Mouse (Mus musculus) ES-E14 (cell line): ENCODE measurements around the gene Irx6. TPM values are rescaled to one million over a fixed set of nuclear protein-coding genes. Genes with fewer than 3 reads are reported as not detected.

ENCODE experiments used
- DNase-seq: peaks from one replicate; pipeline ENCODE4 v3.0.0-alpha.2; 2013; ENCODE audit warnings: low read depth, low spot score
- H3K27ac ChIP-seq: 2 replicates; pipeline ENCODE4 v1.5.1; 2012; ENCODE audit warnings: low read depth, mild to moderate bottlenecking, low read length, moderate library complexity, mixed read lengths; ENCODE audit not compliant: poor library complexity, insufficient read depth, severe bottlenecking
- H3K36me3 ChIP-seq: 2 replicates; pipeline ENCODE4 v1.6.1; 2012; ENCODE audit warnings: mild to moderate bottlenecking, low read length, moderate library complexity, mixed read lengths; ENCODE audit not compliant: control insufficient read depth, poor library complexity, insufficient read depth, severe bottlenecking
- H3K4me1 ChIP-seq, 2 experiments: fragments of 150-350 bp in 1 of 2; sonication (generic) in 1 of 2; 2 replicates each; pipeline ENCODE4 v1.6.1; 2012; ENCODE audit warnings: low read length in 2 of 2, mild to moderate bottlenecking in 1 of 2, mixed read lengths in 1 of 2; ENCODE audit not compliant: control insufficient read depth in 2 of 2, insufficient read depth in 2 of 2, poor library complexity in 1 of 2
- H3K4me3 ChIP-seq, 2 experiments: fragments of 150-350 bp in 1 of 2; sonication (generic) in 1 of 2; 2 replicates each; pipeline ENCODE4 v1.5.1; 2012; ENCODE audit warnings: low read length in 2 of 2, low read depth in 1 of 2, mild to moderate bottlenecking in 1 of 2, mixed read lengths in 1 of 2; ENCODE audit not compliant: insufficient read depth in 1 of 2, poor library complexity in 1 of 2, severe bottlenecking in 1 of 2
- H3K9ac ChIP-seq: 2 replicates; pipeline ENCODE4 v1.6.1; 2012; ENCODE audit warnings: low read depth, mild to moderate bottlenecking, low read length, mixed read lengths; ENCODE audit not compliant: poor library complexity, insufficient read depth, severe bottlenecking
- H3K9me3 ChIP-seq: fragments of 150-350 bp; sonication (generic); 2 replicates; pipeline ENCODE4 v1.6.1; 2012; ENCODE audit warnings: low read depth, mild to moderate bottlenecking, low read length; ENCODE audit not compliant: control insufficient read depth, insufficient read depth
- CHD2 ChIP-seq: IDR thresholded peaks from 2 replicates; pipeline ENCODE4 v1.6.1; 2014; ENCODE audit warnings: mild to moderate bottlenecking, low read depth, low read length, inconsistent platforms
- HCFC1 ChIP-seq: IDR thresholded peaks from 2 replicates; pipeline ENCODE4 v1.6.1; 2012; ENCODE audit warnings: low read length, inconsistent platforms, borderline replicate concordance; ENCODE audit not compliant: insufficient read depth
- MAFK ChIP-seq: IDR thresholded peaks from 2 replicates; pipeline ENCODE4 v1.6.1; 2014; ENCODE audit warnings: mild to moderate bottlenecking, low read depth, low read length, inconsistent platforms; ENCODE audit not compliant: insufficient read depth
- ZC3H11A ChIP-seq: IDR thresholded peaks from 2 replicates; pipeline ENCODE4 v1.6.1; 2012; ENCODE audit warnings: low read depth, mild to moderate bottlenecking, inconsistent platforms, low read length, borderline replicate concordance
- ZNF384 ChIP-seq: IDR thresholded peaks from 2 replicates; pipeline ENCODE4 v1.6.1; 2012; ENCODE audit warnings: low read depth, low read length, inconsistent platforms
- in situ Hi-C, 2 experiments: fragments of 600-800 bp; cut with MboI; formaldehyde crosslinking; loops; one replicate each; pipeline ENCODE4 v1.15.1; 2025; ENCODE audit warnings: low sequenced_read_pairs in 2 of 2, inconsistent platforms in 1 of 2; ENCODE audit not compliant: unreplicated experiment in 2 of 2
- total RNA-seq: library from RNA; depleted of rRNA; stranded (reverse); fragments of 300-350 nt; gene quantifications from 2 replicates; pipeline ENCODE4 v1.2.3, GENCODE M21; 2012

The Irx6 gene
- total RNA-seq, 1 experiment = not detected

- no peak for TF ChIP-seq HCFC1
- no peak for TF ChIP-seq CHD2
- 0 out of 2 replicates have a peak, but pooled peaks have one; percentile 52 for TF ChIP-seq ZC3H11A
- TF ChIP-seq ZNF384 = no peak
- TF ChIP-seq MAFK = no peak
- no peak overlapping the region for H3K4me3 ChIP-seq
- no peaks in the 10 kb centered on the region for H3K9me3 ChIP-seq
- no peaks in the 10 kb centered on the region for H3K36me3 ChIP-seq
- in situ Hi-C loops = no loop called here
- peak; percentile 54 for DNase-seq
- H3K4me1 ChIP-seq = no peaks in the 10 kb centered on the region
- H3K9ac ChIP-seq = no peak overlapping the region
- no peak overlapping the region for H3K27ac ChIP-seq
Observed at GRCm38 (mm10) chr8:92646637-92647036, 27.5 kb upstream of the Irx6 start.

GRCm38 (mm10) chr8:92664207-92664606 is 9.9 kb upstream of the Irx6 start:
- no peak overlapping the region for H3K9ac ChIP-seq
- H3K4me1 ChIP-seq = no peaks in the 10 kb centered on the region
- TF ChIP-seq MAFK = no peak
- no peak for TF ChIP-seq ZNF384
- TF ChIP-seq ZC3H11A = no peak
- TF ChIP-seq CHD2 = no peak
- no peaks in the 10 kb centered on the region for H3K36me3 ChIP-seq
- in situ Hi-C loops = no loop called here
- no peak overlapping the region for H3K4me3 ChIP-seq
- H3K27ac ChIP-seq = no peak overlapping the region
- H3K9me3 ChIP-seq = no peaks in the 10 kb centered on the region
- DNase-seq = no peak

GRCm38 (mm10) chr8:92670236-92670635 is 3.9 kb upstream of the Irx6 start:
- no peak overlapping the region for H3K4me3 ChIP-seq
- H3K9ac ChIP-seq = no peak overlapping the region
- no peak overlapping the region for H3K27ac ChIP-seq
- H3K9me3 ChIP-seq = no peaks in the 10 kb centered on the region
- no peaks in the 10 kb centered on the region for H3K4me1 ChIP-seq
- no peak for TF ChIP-seq ZNF384
- H3K36me3 ChIP-seq = no peaks in the 10 kb centered on the region
- DNase-seq = no peak
- in situ Hi-C loops = loop anchor here in 1 of 2 experiments (10.0 kb wide), 1 partner anchor 865 kb away; the partner anchor contains the start of gene Irx3

GRCm38 (mm10) chr8:92670656-92671195 is 3.4 kb upstream of the Irx6 start:
- no peak for DNase-seq
- Histone ChIP-seq H3K4me3 (no peak overlapping the region), H3K4me1 (no peaks in the 10 kb centered on the region), H3K9ac (no peak overlapping the region), H3K27ac (no peak overlapping the region), H3K36me3 (no peaks in the 10 kb centered on the region), H3K9me3 (no peaks in the 10 kb centered on the region)
- in situ Hi-C loops = loop anchor here in 1 of 2 experiments (10.0 kb wide), 1 partner anchor 866 kb away; the partner anchor contains the start of gene Irx3
- TF ChIP-seq CHD2 (no peak), MAFK (no peak), ZNF384 (no peak), ZC3H11A (no peak), HCFC1 (no peak)

- Histone ChIP-seq H3K4me1 (no peaks in the 10 kb centered on the region), H3K36me3 (no peaks in the 10 kb centered on the region), H3K9me3 (no peaks in the 10 kb centered on the region), H3K9ac (no peak overlapping the region), H3K4me3 (no peak overlapping the region), H3K27ac (no peak overlapping the region)
- TF ChIP-seq CHD2 (no peak), HCFC1 (no peak), ZNF384 (no peak), MAFK (no peak), ZC3H11A (no peak)
- DNase-seq = no peak
- in situ Hi-C loops = loop anchor here in 1 of 2 experiments (10.0 kb wide), 1 partner anchor 867 kb away; the partner anchor contains the start of gene Irx3
Observed at GRCm38 (mm10) chr8:92671892-92672291, 2.2 kb upstream of the Irx6 start.
